Mouse (Mus musculus): ENCODE measurements around the gene Disp3. TPM values are rescaled to one million over a fixed set of nuclear protein-coding genes. Genes with fewer than 3 reads are reported as not detected.

The Disp3 gene
- 10 to 100 TPM; 29.4 to 32.3 TPM for total RNA-seq (2021)
- long read RNA-seq, experiment 1, full-length matches to known transcripts, result 10 of 20 reads
- long read RNA-seq, experiment 1, partial matches to known transcripts, result 1 of 20 reads
- long read RNA-seq, experiment 1, other reads (novel, unspliced or antisense), result 9 of 20 reads
- long read RNA-seq, experiment 2, full-length matches to known transcripts, result 23 of 39 reads
- long read RNA-seq, experiment 2, partial matches to known transcripts, result 7 of 39 reads
- long read RNA-seq, experiment 2, other reads (novel, unspliced or antisense), result 9 of 39 reads

DNA sequence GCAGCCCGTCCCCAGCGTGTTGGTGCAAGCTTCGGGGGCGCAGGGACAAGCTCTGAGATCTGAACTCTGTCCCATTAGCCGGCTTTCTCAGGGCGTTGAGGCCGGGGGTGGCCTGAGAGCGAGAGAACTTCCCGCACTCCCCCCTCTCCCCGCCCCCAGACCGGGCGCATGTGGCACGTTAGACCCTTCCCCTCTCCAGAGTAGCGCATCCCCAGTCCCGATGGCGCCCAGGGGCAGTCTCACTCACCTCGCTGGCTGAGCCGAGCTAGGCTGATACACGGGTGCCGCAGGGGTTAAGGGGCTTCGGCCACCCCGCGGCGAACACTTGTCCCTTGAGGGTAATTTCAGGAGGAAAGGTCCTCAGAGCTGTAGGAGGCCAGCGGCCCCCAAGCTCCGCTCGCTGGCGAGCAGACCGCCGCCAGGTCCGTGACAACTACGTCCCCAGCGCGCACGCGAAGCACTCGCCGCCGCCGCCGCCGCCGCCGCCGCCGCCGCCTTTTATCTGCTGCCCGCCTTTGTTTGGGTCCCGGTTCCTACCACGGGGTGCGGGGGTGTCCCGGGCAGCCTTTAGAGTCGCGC lies at the start of gene Disp3:
TSS of gene Disp3 (minus strand) at position 490 of the 579 bp plus-strand sequence.
- no peak for DNase-seq (ENCODE audit: low spot score in 2 of 2)

DNA sequence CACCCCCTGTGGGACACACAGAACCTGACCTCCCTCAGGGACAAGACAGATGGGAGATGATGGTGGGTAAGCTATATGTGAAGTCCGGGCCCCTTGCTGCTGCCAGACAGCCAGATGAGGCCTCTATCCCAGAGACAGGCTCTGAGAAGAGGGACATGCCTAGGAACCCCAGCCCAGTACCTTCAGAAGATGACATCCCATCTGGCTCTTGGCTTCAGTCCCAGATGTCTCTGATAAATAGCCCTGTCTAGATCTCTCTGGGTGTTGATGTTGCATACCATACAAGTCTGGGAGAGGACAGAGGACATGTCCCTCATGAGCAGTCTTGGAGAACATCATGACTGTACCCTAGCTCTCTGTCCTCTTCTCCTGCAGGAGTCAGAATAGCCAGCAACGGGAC lies 42.5 kb upstream of the Disp3 start:
- no peak for DNase-seq (ENCODE audit: low spot score in 2 of 2)

DNA sequence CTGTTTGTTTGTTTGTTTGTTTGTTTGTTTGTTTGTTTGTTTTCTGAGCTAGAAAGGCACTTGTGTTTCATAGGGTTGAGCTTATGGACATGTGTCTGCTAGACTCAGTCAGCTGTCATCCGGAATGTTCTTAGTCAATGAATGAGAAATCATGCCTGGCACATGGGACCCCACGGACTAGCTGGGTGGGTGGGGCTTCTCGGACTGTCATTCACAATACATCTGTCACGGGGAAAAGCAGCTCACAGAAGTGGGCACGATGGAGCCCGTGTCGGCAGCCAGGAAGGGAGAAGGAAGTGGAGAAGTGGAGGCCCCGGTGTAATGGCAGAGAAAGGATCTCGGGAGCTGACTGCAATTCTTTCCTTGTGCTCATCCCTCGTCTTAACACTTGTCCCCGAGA lies 41.7 kb upstream of the Disp3 start:
- no peak for DNase-seq (ENCODE audit: low spot score in 2 of 2)

DNA sequence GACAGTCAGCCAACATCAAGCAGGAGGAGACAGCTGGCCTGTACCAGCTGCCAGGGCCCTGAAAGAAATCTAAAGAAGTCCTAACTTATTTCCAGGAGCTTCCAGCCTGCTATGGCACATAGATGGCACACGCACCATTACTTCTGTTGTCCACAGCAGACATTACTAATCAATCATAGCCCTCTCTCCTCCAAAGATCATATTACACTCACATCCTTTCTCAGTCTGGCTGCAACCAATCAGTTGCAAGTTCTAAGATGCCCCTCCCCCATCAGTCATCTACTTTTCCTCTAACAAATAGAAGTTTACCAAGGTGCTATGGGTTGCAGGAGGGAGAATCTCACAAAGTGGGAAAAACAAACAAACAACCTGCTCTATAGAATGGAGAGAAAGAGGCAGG lies 40.5 kb upstream of the Disp3 start:
- DNase-seq (ENCODE audit: low spot score in 2 of 2), result no peak

DNA sequence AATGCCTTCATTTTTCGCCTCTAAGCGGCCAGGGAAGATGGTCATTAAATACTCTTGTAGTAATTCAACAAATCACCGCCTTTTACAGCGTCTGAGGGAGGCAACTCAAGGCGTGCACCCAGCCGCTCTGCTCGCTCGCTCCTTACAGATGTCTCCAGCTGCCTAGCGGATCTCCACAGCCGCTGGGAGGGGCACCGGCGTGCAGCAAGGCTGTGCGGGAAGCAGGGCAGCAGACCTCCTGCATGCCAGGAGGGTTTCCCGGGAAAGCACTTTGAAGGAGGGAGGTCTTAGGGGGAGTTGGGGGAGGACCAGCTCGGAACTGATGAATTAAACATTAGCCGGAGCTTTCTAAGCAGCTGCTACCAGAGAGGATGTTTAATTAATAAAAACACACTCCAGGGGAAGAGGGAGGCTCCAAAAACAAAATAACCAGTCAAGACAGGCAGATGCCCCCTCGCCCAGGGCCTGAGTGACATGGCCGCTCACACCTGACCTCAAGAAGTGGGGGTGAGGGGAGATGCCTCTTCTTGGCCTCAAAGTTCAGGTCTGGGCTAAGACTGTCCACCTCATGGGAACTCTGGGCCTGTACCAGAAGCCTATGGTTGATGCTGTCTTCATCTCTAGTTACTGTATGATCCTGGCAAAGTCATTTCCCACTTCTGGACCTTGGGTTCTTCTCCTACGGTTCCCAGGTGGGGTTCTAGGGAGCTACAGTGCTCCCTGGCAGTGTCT lies 39.7 kb upstream of the Disp3 start:
- peak in 1 of 2 experiments; percentile 23 for DNase-seq (ENCODE audit: low spot score in 2 of 2)

DNA sequence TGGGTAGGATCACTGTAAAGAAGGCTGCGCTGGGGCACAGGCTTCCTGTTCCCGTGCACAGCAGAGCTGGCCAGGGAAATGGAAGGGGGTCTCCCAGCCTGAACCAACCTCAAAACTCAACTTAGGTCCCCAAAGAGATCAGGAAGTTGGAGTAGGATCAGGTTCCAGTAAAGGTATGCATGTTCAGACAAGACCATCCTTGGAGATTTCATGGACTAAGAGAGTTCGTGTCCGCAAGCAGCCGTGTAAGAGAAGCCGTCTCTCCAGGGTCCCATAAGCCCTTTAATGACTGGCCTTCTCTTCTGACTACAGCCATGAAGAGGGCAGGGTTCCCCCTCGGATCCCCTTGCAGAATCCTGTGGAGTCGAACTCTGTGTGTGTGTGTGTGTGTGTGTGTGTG lies 39.0 kb upstream of the Disp3 start:
- DNase-seq (ENCODE audit: low spot score in 2 of 2), result no peak

DNA sequence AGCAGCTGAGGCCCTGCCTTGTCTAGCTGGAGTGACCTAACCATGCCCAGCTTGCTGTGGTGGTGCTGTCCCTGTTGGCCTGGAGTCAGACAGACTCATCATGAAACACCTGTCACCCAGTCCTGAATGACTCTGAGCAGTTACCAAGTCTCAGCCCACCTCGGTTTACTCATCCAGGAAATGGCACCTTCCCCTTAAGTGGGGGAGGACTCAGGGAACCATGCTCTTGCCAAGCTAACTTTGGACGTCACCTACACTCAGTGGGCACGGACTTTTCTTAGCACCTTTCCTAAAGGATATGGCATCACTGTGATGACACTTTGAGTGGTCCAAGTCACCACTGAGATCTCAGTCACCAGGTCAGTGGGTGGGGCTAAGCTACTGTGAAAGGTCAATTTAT lies 38.2 kb upstream of the Disp3 start:
- no peak for DNase-seq (ENCODE audit: low spot score in 2 of 2)

DNA sequence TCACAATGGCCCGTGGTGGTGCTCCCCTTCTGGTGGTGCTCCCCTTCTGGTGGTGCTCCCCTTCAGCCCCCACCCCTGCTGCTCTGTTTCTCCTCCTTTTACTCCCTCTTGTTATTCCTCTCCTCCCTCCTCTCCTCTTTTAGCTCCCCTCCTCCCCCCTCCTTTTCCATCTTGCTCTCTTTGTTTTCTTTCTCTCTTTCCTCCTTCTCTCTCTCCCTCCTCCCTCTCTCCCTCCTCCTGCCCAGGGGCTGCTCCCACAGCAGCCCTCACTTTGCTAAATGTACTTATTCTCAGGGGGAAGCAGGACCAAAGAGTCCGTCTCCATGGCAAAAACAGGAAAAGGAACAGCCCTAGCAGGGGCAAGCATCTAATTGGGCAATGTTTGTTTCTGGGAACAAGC lies 37.3 kb upstream of the Disp3 start:
- DNase-seq (ENCODE audit: low spot score in 2 of 2), result no peak

DNA sequence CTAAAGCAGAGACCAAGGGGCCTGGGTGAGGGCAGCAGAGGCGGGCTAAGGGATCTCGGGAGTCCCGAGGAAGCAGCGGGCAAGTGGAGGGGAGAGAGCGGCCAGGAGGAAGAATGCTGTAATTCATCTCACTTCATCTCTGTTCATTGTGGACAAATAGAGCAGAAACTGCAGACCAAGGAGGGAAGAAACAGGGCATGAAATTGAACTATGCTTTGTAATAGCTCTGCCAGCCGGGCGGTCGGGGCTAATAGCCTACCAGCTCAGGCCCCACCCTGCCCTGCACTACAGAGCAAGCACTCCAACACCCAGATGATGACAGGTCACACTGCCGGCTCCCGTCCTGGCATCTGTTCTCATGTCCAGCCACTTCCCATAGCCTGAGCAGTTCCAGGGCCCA lies 34.4 kb upstream of the Disp3 start:
- DNase-seq (ENCODE audit: low spot score in 2 of 2), result peak in 1 of 2 experiments; percentile 39

DNA sequence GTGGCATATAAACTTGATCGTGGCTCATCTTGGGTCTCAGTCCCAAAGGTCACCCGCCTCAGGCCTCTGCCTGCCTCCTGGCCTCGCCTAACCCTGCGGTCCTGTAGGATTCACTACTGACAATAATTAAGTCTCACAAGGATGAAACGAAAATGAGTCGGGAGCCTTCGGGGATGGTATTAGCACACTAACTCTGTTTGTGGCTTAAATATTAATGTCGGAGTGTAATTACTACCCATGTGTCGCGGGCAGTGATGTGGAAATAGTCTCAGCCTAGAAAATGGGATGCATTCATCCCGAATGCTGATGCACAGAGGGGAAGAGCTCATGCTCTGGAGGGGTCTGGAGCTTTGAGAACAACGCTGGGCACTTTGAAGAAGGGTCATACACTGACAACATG lies 31.6 kb upstream of the Disp3 start:
- no peak for DNase-seq (ENCODE audit: low spot score in 2 of 2)

DNA sequence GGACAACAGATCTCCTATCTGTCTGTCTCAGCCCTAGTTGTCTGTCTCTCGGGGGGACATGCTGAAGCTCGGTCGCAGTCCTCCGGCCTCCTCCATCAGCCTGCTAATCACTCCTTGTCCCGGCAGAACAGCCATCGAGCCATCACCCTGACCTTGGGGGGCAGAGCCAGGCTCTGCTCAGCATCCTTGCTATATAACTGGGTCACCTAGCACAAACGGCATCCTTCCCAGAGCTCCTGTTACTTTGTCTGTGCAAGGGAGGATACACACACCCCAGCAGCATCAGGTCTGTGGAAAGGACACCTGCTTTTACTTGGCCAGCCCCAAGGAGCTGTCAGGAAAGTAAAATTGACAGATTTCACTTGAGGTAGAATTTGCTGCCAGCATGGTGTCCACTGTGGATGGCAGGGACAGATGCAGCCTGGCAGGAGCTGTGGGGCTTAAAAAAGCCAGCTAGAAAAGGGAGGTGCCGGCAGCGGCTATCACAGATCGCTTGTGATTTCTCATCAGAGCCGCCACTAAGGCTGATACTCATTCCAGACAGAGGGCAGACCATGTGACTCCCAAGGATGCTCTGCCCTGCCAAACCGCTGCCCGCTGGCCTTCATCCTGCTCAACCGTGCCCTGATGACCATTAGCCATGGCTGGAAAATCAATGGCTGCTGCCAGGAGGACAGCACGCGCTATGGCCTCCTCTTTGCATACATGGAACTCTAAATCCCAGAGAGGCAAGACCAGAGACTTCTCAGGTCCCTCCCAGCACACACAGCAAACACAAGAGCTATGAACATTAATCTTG lies 27.8 kb upstream of the Disp3 start:
- no peak for DNase-seq (ENCODE audit: low spot score in 2 of 2)

DNA sequence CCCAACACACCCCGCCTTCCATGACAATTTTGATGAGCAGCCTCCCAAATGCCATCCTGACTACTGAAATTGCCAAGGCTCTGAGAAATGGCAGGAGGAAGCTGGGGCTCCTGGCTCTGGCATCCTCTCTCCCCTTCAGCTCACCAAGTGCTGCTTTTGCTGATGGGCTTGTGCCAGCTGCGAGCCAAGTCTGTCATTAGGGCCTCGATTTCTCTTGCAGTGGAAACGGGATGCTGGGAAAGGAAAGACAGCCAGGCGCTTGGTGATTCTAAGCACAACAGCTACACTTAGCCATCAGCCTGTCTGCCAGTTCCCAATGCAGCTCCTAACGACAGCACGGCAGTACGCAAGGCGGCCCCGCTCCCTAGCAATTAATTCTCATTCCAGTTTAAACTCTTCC lies 26.6 kb upstream of the Disp3 start:
- DNase-seq (ENCODE audit: low spot score in 2 of 2), result peak; percentile 60 to 72

DNA sequence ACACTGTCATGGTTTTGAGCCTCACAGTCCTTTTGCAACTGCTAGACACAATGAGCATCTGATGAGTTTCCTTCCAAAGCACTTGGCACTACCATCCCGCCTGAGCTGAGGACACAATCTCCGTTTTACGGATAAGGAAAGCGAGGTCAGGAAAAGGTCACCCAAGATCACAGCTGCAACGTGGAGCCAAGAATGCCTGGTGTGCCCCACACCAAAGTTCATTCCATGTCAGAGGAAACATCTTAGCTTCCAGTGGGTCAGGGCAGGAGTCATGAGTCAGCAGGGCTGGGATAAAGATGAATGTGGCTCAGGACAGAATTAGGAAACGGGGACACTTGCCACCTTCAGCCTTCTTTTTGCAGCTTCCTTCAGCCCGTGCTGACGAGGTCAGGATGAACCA lies 25.8 kb upstream of the Disp3 start:
- DNase-seq (ENCODE audit: low spot score in 2 of 2), result no peak

DNA sequence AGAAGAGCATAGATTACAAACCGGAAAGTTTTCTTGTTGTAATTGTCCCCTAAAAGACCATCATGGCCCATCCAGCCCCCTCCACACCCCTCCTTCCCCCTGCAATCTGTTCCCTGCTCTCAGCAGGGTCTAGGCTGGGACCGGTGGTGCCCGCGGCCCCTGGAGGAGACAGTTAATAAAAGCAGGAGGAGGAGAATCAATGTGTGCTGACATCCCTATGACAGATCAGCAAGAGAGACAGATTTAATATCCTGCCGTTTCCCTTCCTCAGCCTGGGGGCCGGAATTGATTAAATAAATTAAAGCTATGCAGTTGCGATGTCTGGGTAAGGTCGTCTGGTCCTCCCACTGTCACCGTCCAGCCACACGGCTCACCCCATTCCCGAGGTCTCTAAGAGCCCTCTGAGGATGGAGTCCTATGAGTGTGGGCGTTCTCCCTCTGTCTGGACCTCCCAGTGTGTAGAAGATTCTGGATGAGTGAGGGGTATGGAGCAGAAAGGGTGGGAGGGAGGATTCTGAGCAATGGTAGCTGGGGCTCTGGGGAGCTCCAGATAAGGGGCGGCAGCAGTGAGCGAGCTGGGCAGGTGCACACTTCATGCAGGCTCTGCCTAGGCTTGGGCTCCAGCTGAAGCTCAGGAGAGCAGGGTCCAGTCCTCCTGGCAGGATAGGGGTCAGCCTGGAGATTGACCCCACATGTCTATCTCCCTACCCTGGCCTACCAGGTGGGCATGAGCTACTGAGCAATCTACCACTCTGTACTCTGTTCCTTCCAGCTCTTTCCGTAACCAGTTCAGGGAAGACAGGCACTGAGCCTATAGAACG lies 24.7 kb upstream of the Disp3 start:
- DNase-seq (ENCODE audit: low spot score in 2 of 2), result no peak

DNA sequence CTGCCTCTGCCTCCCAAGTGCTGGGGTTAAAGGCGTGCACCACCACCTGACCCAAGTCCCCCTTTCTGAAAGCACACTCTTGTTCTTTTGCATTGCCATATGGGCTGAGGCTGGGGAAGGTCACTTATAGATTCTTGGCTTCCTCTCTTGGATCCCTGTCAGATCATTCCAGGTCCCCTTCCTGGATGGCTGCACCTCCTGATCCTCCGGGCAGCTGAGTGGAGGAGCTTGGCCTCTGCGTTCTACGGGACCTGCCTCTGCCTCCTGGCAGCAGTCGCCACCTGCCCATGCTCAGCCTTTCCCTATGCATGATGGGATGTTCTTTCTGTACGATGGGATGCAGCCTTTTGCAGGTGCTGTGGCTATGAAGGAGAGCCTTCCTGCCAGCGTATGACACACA lies 23.1 kb upstream of the Disp3 start:
- DNase-seq (ENCODE audit: low spot score in 2 of 2), result no peak

DNA sequence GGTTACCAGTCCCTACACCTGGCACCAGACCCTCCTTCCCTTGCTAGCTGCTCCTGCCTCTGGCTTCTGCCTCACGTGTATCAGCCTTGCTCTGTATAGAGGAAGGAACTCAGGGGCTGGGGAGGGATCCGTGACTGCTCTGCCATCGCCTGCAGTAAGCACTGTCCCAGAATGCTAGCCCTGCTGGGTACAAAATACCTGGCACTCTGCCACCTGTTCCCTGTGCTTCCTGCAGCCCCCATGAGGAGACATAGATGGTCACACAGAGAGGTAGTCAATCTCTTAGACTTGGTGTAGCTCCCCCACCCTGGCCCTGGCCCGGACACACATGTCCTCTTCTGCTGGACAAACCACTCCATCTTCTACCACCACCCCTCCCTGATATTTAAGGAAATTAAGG lies 22.4 kb upstream of the Disp3 start:
- DNase-seq (ENCODE audit: low spot score in 2 of 2), result no peak

DNA sequence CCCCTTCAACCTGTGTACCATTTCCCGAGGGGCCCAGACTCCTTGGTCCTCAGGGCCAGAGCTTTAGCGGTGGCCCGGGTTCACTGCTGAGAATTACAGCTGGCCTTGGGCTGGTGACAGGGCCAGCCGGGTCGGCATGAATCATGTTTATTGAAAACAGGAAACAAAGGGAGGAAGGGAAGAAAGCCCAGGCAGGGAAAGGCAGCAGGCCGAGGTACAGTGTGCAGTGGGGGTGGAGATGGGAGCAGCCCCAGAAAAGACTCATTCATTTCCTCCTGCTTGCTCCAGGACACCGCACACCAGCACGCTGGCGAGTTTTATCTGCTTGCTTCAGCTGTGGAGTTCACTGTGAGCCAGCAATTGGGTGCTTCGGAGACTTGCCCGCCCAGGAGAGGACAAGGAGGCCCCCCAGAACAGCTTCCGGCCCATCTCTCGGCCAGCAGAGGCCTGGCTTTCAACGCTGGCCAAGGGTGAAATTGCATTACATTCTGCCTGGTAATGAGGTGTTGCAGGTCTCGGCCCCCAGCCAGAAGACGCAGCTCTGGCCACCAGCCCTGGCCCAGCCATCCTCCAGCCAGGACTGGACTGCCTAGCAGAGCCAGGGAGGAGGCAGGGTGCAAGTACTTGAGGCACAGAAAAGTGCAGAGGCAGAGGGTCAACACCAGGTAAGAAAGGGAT lies 18.8 kb upstream of the Disp3 start:
- peak; percentile 59 to 73 for DNase-seq (ENCODE audit: low spot score in 2 of 2)

DNA sequence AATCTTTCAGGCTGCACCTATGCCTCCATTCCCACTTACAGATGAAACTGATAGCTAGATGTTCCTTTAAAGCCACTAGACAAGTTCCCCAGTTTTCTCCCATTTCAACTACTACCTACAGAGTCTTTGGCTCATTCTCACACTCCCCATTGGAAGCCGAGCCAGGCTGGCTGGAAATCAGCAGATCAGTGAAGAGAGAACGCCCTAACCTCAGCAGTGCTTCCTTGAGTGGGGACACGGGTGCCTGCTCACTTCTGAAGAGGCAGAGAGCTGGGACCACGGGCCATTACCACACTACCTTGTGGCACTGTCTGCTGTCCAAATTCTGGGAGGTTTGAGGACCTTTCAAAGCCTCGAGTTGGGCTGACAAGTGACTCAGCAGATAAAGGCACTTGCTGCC lies 11.0 kb upstream of the Disp3 start:
- no peak for DNase-seq (ENCODE audit: low spot score in 2 of 2)

DNA sequence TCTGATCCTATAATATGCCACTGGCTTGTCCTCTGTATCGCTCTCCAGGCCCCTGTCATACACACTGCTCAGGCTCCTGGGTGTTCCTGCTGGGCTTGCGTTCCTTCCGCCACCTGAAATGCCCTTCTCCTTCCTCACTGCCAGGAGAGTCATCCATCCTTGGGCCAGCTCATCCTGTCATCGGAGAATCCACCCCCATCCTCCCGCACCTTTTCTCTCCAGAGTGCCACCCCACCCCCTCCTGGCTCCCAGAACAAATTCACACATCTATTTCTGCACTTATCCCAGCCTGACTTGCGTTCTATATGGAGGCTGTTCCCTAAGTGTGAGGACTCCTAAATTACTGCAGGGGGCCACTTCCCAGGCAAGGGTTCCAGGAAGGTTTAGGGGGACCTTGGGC lies 9.9 kb upstream of the Disp3 start:
- DNase-seq (ENCODE audit: low spot score in 2 of 2), result no peak

DNA sequence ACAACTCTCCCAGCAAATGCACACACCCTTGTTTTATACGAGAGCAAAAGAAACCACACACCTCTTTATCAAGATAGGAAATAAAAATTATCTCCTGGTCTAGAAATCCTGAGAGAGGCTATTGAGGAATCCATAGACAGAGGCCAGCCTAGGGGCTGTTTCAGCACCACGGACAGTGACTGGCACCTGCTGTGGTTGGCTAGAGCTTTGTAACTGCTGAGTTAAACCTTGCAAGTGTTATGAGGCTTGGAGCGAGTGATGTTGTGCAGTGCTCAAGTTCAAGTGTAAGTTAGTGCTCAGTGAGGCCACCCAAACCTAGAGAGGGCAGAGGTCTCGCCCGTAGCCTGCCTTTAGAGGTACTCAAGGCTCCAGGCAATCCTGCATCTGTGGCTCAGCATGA lies 5.6 kb upstream of the Disp3 start:
- DNase-seq (ENCODE audit: low spot score in 2 of 2), result no peak

Measured in layer of hippocampus, postnatal 14 days (tissue).